Mouse (Mus musculus) Patski (cell line): ENCODE data around the gene Fam196b. TPM values are rescaled to one million over a fixed set of nuclear protein-coding genes. Genes with fewer than 3 reads are reported as not detected.
A peak's percentile ranks its signal among the peaks of the same experiment; 100 is the strongest.

Source experiments
- ATAC-seq: fragments of 100-300 bp; one replicate; pipeline ENCODE4 v1.8.0; 2021
- CTCF ChIA-PET: fragments of 350-600 bp; sonication (Branson Sonifier 250); formaldehyde crosslinking; loops from one replicate; lab custom pipeline; 2022; ENCODE audit warnings: inconsistent platforms; lab: Charles Lee
- POLR2A ChIA-PET: fragments of 350-600 bp; sonication (Branson Sonifier 250); formaldehyde crosslinking; loops from one replicate; lab custom pipeline; 2022; ENCODE audit warnings: antibody characterized with exemption, inconsistent platforms; lab: Charles Lee
- DNase-seq: peaks from one replicate; pipeline ENCODE4 v3.0.0-alpha.2; 2011; ENCODE audit warnings: low read depth, low spot score
- H3K27me3 ChIP-seq: fragments of 371-371 bp; one replicate; pipeline ENCODE4 v1.5.1; 2021
- CTCF ChIP-seq: fragments of 100-300 bp; IDR thresholded peaks from one replicate; pipeline ENCODE4 v1.5.1; 2021
- in situ Hi-C: fragments of 300-500 bp; cut with MboI; formaldehyde crosslinking; loops from 3 replicates; pipeline ENCODE4 v1.11.1; 2018; ENCODE audit warnings: low pct_unique_long_range_greater_than_20kb, mixed read lengths
- polyA plus RNA-seq: library from polyadenylated mRNA; unstranded; gene quantifications from one replicate; pipeline ENCODE4 v1.2.3, GENCODE M21; 2021

The Fam196b gene
- polyA plus RNA-seq, 1 experiment from 2014 or later: not detected

DNA sequence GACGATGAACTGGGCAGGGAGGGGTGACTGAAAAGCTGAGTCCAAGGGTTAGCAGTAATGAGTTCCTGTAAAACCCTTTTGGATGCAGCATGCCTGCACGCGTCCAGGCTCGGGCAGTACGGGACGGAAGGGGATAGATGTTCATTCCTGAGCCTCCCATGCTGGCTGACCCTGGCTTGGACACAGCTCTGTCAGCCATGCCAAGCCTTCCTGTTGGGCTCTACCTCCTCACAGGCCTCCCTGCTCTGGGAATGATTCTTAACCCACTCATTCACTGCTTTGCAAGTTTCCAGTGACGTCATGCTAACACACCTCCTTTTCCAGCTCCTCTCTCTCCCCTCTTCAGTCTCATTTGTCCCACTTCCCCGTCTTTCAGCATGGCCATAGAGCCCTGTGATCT is 9.0 kb downstream of the Fam196b start:
- peaks cover 3% of the 10 kb centered on the region for H3K27me3 ChIP-seq
- in situ Hi-C loops: no loop called here
- ATAC-seq (no peak), DNase-seq (no peak)
- no peak for TF ChIP-seq CTCF
- ChIA-PET CTCF (no interaction called here), POLR2A (no interaction called here)

DNA sequence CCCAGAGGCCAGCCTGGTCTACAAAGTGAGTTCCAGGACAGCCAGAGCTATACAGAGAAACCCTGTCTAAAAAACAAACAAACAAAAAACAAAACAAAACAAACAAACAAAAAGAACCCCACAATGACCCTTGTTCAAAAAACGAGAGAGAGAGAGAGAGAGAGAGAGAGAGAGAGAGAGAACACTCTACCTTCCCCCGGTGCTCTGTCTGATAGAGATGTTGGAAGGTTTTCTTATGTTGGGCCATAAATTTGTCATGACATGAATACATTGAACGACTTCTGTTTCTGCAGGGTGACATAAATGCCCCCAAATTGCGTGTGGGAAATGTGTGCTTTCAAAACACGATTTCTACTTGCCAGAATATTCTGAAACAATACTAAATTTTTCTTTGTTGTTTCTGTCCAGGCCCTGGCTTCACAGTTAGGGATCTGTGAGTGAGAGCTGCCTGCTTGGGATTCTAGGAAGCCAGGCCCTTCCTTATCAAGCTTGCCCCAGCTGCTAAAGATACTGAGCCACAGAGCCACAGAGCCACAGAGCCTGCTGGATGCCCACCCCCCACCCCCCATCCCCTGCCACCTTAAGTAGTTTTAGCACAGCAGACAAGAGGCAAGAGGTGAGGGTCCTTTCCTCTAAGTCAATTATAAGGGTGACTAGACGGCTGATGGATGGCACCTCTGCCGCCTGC is 17.9 kb downstream of the Fam196b start:
- ChIA-PET CTCF (no interaction called here), POLR2A (no interaction called here)
- no peak for DNase-seq
- ATAC-seq: no peak
- no peak for TF ChIP-seq CTCF
- H3K27me3 ChIP-seq: peaks cover 6% of the 10 kb centered on the region
- in situ Hi-C loops: no loop called here

DNA sequence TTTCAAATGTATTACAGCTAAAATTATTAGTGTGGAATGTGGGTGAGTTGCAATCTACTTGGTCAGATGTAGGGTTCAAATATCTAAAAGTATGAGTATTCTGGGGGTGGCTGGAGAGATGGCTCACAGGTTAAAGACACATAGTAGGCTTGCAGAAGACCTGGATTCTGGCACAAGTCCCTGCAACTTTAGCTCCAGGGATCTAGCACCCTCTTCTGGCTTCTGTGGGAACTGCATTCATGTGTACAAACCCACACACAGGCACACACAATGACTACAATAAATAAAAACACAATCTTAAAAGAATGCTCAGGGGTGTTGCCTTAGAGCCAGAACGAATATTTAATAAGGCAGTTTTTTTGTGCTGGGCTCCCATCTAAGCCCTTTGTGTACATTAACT is 23.3 kb downstream of the Fam196b start:
- TF ChIP-seq CTCF: peak; percentile 18
- in situ Hi-C loops: no loop called here
- ATAC-seq (no peak), DNase-seq (no peak)
- POLR2A ChIA-PET: no interaction called here
- CTCF ChIA-PET: no interaction called here
- no peaks in the 10 kb centered on the region for H3K27me3 ChIP-seq

DNA sequence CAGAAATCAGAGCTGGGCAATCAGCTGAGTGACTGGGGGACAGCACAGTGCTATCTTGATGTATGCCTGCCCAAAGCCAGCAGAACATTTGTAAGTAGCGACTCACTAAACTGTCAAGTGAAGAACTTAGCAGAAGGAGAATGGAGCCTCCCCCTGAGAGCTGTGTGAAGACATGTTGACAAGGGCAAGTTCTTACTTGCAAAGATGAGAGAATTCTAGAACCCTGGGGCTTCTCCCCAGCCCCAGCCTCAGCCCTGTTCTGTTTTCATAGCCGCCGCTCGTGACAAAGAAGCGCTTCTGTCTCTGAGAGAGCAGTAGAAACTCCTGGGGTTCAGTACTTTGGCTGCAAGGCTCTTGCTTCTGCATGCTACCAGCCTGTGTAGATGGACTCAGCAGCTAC is 25.1 kb downstream of the Fam196b start:
- POLR2A ChIA-PET: no interaction called here
- CTCF ChIA-PET: no interaction called here
- DNase-seq (no peak), ATAC-seq (no peak)
- no peak for TF ChIP-seq CTCF
- no peaks in the 10 kb centered on the region for H3K27me3 ChIP-seq
- in situ Hi-C loops: no loop called here

DNA sequence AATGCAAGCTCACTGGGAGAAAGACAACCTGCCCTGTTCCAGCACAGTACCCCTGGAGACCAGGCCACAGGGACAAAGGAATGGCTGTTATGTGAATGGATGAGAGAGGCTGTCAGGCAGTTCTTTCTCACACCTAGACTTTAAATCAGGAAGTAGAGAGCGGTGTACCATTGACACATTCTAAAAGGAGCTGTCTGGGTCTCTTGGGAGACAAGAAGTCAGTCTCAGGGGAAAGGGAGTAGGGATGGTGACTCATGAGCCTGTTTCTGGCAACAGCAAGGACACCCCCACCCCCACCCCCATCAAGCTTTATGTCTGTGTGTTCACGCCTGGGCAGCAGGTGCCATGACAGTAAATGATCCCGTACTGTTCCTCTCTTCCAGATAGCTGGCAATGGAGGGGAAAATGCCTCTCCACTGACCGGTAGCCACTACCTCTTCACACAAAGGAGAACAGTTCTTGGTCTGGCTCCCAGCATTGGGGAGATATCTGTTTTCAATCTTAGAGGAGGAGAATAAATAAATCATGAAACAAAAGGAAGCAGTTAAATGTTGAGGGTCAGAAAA is 29.2 kb downstream of the Fam196b start:
- no peak for TF ChIP-seq CTCF
- DNase-seq: no peak
- H3K27me3 ChIP-seq: no peaks in the 10 kb centered on the region
- ChIA-PET POLR2A (no interaction called here), CTCF (interaction anchor here (1.4 kb wide), 1 partner anchor 9 kb away, joined by 5 read pairs; no protein-coding TSS in a partner anchor)
- ATAC-seq: no peak
- in situ Hi-C loops: no loop called here

GRCm38 (mm10) chr11:34344310-34344709 is 29.7 kb downstream of the Fam196b start:
- ChIA-PET CTCF (interaction anchor here (1.4 kb wide), 1 partner anchor 8 kb away, joined by 5 read pairs; no protein-coding TSS in a partner anchor), POLR2A (no interaction called here)
- no peak for DNase-seq
- no peak for TF ChIP-seq CTCF
- no peaks in the 10 kb centered on the region for H3K27me3 ChIP-seq
- no peak for ATAC-seq
- in situ Hi-C loops: no loop called here

DNA sequence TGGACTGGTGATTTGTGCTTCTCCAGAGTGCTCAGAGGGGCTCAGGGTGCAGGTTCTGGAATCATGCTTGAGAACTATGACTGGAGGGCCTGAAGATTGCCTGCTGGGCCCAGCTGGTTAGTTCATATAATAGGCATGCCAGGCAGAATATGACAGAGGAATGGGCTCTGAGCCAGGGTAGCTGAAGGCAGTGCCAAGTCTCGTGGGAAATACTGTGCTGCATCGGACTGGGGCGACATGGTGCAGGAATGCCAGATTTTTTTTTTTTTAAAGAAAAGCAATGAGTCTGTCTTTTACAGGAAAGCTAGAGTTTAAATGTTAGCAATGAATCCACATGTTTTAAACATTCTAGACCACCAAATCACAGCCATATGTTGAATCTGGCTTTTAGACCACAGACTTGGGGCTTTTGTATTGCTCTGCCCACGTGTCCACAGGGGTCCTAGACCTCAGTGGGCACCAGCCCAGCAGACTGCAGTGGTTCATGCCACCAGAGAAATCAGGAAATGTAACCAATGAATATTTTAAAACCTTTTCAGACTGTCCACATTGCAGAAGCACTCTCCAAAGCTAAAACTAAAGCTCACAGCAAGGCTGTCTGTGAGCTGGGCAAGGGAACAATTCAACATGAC is 33.8 kb downstream of the Fam196b start:
- peaks cover 7% of the 10 kb centered on the region for H3K27me3 ChIP-seq
- no peak for DNase-seq
- in situ Hi-C loops: no loop called here
- no peak for ATAC-seq
- ChIA-PET POLR2A (no interaction called here), CTCF (no interaction called here)
- no peak for TF ChIP-seq CTCF

DNA sequence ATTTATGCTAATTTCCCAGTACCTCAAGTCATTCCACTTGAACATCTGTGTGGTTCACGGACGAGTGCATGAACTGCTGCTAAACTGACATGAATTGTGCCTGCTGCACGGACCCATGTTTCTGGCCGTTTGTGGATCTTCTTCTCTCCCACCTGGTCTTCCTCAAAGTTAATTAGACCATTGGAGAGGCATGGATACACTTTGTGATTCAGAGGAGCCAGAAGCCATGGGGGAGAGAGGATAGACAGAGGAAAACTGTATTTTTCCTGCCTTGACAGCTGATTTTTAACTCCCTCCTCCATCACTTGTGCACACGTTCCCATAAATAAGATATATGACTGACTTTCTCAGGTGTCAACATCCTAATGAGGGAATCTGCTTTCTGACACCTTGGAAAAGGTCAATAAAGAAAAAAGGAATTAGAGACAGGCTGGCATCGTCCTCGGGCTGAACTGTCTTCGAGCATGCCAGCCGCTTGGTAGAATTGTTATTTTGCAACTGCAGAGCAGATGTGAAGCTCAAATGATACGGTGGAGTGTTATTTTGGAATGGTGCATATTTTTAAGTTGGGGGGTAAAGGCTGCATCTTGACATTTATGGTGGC is 34.9 kb downstream of the Fam196b start:
- peaks cover 7% of the 10 kb centered on the region for H3K27me3 ChIP-seq
- POLR2A ChIA-PET: no interaction called here
- DNase-seq: no peak
- in situ Hi-C loops: no loop called here
- no peak for ATAC-seq
- CTCF ChIA-PET: no interaction called here
- TF ChIP-seq CTCF: no peak

DNA sequence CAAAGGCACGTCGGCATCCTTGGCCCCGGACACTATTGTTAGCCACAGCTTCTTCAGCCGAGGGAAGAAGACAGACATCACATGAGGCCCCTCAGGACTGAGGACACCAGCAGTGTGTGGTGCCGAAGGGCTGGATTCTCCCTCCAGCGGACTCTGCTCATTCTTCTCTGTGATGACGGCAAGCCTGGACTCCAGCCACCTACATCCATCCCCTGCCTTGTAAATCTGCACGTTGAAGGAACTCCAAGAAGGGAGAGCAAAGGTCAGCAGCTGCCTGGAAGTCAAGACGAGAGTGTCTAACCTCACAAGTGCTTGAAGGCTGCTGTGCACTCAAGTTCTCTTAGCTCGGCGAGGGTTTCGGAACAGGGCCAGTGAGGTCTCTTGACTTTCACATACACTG is 40.8 kb downstream of the Fam196b start:
- no peak for ATAC-seq
- H3K27me3 ChIP-seq: peaks cover 11% of the 10 kb centered on the region
- no peak for DNase-seq
- TF ChIP-seq CTCF: no peak
- CTCF ChIA-PET: no interaction called here
- in situ Hi-C loops: no loop called here
- POLR2A ChIA-PET: no interaction called here

DNA sequence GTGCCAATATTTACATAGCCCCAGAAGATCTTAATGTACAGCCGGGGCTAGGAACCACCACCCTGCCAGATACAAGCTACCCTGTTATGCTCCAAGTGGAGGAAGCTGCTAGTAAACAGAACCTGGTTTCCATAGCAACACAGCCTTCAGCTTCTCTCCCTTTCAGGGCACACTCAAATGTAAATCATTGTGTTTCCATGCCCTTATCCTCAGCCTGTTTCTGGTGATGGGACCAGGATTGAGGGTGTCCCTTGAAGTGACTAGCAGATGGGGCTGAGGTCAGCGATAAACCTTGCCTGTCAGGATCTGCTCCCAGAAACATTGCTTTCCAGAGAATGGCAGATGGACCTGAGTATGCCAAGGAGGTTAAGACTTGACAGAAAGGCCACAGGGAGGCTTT is 41.5 kb downstream of the Fam196b start:
- in situ Hi-C loops: no loop called here
- POLR2A ChIA-PET: no interaction called here
- DNase-seq (no peak), ATAC-seq (no peak)
- no peak for TF ChIP-seq CTCF
- H3K27me3 ChIP-seq: peaks cover 11% of the 10 kb centered on the region
- CTCF ChIA-PET: no interaction called here

DNA sequence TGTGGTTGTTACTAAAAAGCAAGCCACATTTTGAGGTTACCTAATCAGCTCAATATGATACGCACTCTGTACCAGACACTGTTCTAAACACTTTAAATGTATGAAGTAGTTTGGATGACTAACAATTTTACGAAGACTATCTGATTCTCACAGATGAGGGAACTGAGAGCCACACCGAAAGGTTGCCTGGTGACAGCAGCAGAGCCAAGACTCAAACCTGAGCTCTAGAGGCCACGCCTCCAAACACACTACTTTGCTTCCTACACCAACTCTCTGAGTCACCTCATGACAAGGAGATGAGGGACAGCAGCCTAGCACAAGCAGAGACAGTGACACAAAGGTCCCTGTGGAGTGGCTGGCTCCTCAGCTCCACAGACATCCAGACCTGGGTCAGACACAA is 57.6 kb downstream of the Fam196b start:
- no peak for TF ChIP-seq CTCF
- CTCF ChIA-PET: no interaction called here
- H3K27me3 ChIP-seq: peaks cover 3% of the 10 kb centered on the region
- POLR2A ChIA-PET: no interaction called here
- ATAC-seq (no peak), DNase-seq (no peak)
- in situ Hi-C loops: no loop called here
